Mouse (Mus musculus) left cerebral cortex, postnatal 10 days (tissue): ENCODE measurements around the gene Bend5. TPM values are rescaled to one million over a fixed set of nuclear protein-coding genes. Genes with fewer than 3 reads are reported as not detected.

Experiments
- DNase-seq, 2 experiments: peaks; one replicate each; pipeline ENCODE4 v3.0.0; 2021 to 2022; ENCODE audit warnings: low spot score in 2 of 2, mixed read lengths in 1 of 2; ENCODE audit errors: extremely low spot score in 1 of 2
- intact Hi-C: fragments of 180-260 bp; cut with DNase I; formaldehyde crosslinking; loops from one replicate; pipeline ENCODE4 v1.15.1; 2025
- total RNA-seq, 2 experiments: library from RNA; stranded (reverse); gene quantifications; 2 replicates each; pipeline ENCODE4 v1.2.3; 2021

The Bend5 gene
- 10 to 100 TPM; 18.4 to 20.6 TPM for total RNA-seq

DNA sequence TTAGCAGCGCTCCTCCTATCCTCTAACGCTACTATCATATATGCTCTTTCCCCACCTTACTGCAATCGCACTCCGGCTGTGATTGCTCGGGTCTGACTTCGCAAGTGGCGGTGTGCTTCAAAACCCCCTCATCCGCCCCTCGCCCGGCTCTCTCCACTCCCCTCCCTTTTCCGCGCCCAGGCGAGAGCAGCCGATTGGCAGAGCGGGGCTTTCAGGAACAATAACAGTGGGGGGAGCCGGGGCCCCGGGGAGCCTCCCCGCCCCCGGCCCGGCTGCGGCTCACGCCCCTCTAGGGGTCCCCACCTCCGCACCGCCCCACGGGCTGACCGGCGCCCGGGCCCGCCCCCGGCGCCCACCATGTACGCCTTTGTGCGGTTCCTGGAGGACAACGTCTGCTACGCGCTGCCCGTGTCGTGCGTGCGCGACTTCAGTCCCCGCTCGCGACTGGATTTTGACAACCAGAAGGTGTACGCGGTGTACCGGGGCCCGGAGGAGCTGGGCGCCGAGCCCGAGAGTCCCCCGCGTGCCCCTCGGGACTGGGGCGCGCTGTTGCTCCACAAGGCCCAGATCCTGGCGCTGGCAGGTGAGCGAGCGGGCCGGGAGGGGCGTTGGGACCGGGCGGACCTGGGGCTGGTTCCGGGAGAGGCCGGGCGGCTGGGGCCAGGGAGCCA lies at the start of gene Bend5:
Gene Bend5 (plus strand): TSS at position 189 of the 671 bp plus-strand sequence.
- DNase-seq = peak; percentile 65 to 92
- intact Hi-C loops = no loop called here

GRCm38 (mm10) chr4:111367771-111368170 lies 47.0 kb upstream of the Bend5 start:
- no peak for DNase-seq
- intact Hi-C loops = no loop called here

DNA sequence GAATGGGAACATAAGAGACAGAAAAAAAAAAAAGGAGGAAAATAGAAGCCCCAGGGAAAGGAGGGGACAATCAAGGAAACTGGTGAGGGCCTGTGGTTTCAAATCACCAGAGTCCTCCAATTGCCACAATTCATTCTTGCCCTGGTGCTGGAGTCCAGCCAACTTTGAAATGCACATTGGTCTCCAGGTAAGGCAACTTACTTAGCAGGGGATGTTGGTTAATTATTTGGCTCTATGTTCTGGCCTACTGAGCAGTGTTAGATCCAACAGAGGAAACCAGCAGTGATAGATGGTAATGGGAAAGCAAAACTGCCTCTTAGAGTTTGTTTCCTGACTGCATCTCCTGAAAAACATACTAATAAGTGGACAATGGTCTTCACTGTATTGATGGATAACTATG lies 37.6 kb upstream of the Bend5 start:
- intact Hi-C loops = no loop called here
- no peak for DNase-seq

GRCm38 (mm10) chr4:111378071-111378470 lies 36.7 kb upstream of the Bend5 start:
- intact Hi-C loops = no loop called here
- no peak for DNase-seq

DNA sequence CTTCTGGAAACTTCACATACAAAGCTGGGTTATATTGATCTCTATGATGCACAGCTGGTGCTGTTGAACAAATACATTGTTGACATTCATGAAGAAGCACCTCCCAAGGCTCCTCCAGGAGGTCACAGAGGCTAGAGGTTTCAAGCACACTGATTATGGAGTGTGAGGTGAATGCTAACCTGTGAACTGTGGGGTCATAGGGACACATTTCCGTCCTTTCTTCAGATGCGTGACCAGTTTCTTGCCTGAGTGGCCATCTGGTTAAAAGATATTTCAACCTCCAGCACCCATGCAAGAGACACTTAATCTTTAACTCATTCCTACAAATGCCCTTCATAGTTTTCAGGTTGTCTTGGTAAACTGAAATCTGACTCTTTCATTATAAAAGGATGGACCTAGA lies 31.7 kb upstream of the Bend5 start:
- no peak for DNase-seq
- intact Hi-C loops = no loop called here

- intact Hi-C loops = no loop called here
- no peak for DNase-seq
Observed at GRCm38 (mm10) chr4:111390736-111391135, 24.1 kb upstream of the Bend5 start.

GRCm38 (mm10) chr4:111399784-111400183 lies 15.0 kb upstream of the Bend5 start:
- intact Hi-C loops = no loop called here
- DNase-seq = no peak

DNA sequence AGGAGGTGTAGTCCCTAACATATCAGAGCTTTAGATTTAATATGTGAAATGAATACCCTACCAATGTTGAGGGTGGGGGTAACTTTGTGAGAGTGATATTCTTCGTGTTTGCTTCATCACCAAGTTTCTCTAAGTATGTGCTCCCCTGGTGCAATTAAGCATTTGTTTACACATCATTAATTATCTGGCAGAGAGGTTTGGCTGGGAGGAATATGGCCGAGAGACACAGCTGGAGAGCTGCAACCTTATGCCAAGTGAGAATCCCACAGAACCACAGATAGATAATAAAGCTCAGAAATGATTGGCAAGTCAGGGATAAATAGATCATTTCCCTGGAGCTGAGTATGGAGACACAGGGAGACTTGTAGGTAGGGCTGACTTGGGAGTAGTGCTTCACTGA lies 14.1 kb upstream of the Bend5 start:
- DNase-seq = no peak
- intact Hi-C loops = no loop called here

- no peak for DNase-seq
- intact Hi-C loops = no loop called here
Observed at GRCm38 (mm10) chr4:111403243-111403642, 11.6 kb upstream of the Bend5 start.

DNA sequence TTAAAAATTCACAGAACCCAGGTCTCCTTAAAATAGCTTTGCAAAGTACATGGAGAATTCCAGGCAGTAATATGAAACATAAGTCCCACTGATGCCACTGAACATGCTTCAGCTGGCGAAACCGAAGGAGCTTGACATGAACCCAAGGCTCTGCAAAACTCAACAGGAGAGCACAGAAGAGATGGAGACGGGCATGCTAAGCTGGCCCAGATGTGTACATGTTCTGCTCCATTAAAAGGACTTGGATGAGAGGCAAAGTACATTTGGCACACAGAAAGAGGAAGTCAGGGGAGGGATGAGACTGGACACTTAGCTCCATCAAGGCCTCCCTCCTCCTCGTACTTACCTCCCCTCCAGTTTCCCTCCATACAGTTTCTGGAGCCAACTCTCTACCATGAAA lies 4.1 kb upstream of the Bend5 start:
- intact Hi-C loops = no loop called here
- DNase-seq = no peak

DNA sequence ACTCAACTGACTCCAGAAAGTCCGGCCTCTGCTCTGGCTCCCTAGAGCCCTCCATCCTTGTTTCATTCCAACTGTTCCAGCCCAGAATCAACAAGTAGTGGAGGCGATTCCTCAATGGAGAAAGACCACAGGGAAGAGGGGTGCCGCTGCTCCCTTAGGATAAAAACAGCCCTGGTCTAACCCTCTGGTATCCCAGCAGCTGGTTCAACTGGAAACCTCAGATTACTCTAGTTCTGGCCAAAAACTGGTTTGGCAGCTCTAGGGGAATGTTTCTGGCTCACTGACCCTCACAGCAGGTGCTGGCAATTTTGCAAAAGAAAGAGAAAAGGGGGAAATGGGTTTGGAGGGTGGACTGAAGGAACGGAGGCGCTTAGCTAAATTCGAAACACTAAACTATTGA lies 407 bp upstream of the Bend5 start:
- DNase-seq = no peak
- intact Hi-C loops = no loop called here

DNA sequence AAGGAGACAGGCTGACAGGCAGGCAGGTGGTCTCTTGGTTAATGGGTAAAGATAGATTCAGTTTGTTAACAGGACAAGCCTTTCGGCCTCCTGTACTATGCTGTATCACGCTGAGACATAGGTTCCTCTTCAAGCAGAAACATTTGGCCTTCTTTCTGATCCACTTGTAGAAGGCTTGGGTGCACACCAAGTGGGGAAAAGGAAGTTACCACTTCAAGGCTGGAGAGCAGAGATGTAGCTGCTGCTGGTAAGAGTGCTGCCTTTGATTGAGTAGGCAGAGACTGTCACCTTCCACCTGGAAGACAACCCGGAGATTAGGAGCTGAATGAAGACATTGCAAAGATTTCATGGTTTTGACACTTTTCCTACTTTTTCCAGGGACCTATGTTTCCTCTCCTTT lies 1.3 kb downstream of the Bend5 start:
- no peak for DNase-seq
- intact Hi-C loops = no loop called here

GRCm38 (mm10) chr4:111416551-111416950 lies 1.7 kb downstream of the Bend5 start:
- intact Hi-C loops = no loop called here

DNA sequence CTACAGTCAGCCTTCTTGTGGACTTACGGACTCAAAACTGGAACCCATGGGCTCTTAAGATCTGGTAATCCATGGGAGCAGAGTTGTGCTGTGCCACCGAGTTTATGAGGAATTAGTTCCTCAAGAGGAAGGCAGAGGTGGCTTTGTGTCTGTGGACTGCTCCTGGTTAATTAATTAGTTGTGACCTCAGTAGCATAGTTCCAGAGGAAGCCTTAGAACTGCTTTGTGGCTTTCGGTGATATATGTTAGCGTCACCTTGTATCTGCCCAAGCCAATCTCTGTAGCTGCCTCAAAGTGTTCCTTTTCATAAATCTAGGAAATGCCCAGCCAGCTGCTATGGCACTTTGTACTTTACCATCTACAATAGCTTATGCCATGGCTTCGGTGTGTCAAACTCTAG lies 2.9 kb downstream of the Bend5 start:
- intact Hi-C loops = no loop called here
- DNase-seq = no peak

More at GRCm38 (mm10) chr4:111416551-111416950, 1.7 kb downstream of the Bend5 start:
- DNase-seq = no peak

DNA sequence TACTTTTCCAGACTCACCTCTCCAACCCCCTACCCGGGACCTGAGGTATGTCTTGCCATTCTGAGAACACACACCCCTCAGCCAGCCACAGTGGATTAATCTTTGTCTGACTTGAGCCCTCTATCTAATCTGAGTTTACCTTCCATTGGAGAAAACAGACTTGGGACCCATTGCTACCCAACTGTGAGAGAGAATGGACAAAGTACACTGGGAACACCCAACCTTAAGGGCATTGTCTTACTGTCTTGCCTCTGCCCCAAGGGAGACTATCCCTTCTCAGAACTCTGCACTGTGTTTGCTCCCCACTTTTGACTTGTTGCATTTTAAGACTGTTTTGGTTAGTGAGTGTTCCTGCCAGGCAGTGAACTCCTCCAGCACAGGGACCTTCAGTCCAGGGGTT lies 4.7 kb downstream of the Bend5 start:
- intact Hi-C loops = no loop called here
- DNase-seq = no peak

GRCm38 (mm10) chr4:111420031-111420430 lies 5.2 kb downstream of the Bend5 start:
- no peak for DNase-seq
- intact Hi-C loops = no loop called here

- DNase-seq = no peak
- intact Hi-C loops = no loop called here
Observed at GRCm38 (mm10) chr4:111420955-111421354, 6.1 kb downstream of the Bend5 start.

DNA sequence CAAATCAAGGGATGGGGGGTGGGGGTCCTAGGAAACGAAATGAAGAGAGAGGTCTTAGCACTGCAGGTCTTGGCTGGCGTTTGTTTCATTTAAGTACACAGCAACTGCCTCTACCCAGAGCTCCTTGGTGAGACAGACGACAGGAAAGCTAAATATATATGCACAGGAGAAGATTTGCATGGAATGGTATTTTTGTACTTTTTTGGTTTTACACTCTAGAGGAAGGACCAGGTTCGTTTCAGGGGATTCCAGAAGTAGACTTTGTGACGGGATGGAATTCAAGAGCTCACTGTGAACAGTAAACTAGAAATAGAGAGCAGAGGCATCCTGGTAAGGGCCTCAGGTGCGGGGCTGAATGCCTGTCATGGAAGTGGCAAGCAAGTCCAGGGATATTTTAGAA lies 7.0 kb downstream of the Bend5 start:
- no peak for DNase-seq
- intact Hi-C loops = no loop called here

GRCm38 (mm10) chr4:111424371-111424950 lies 9.7 kb downstream of the Bend5 start:
- intact Hi-C loops = no loop called here
- no peak for DNase-seq

DNA sequence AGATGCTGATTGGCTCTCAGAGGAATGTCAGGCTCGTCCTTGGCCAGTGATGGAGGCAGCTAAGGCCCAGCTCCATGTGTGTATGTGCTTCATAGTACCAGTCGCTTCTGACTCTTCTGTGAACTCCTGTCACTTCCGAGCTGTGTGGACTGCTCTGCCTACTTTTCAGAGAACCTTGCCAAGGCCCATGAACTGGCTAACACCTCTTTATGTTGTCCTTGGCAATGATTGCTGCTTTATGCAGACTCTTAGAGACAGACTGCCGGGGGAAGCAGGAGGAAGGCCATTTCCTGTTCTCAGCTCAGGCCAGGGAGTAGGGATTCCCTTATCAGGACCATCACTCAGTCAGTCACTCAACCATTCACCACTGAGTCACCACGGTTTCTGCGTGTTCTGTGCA lies 10.4 kb downstream of the Bend5 start:
- intact Hi-C loops = no loop called here
- DNase-seq = no peak

- intact Hi-C loops = no loop called here
- no peak for DNase-seq
Observed at GRCm38 (mm10) chr4:111431186-111431585, 16.4 kb downstream of the Bend5 start.
